Mouse (Mus musculus): ENCODE measurements around the gene Lgi4. TPM values are rescaled to one million over a fixed set of nuclear protein-coding genes. Genes with fewer than 3 reads are reported as not detected.

Lgi4 gene
- total and polyA plus RNA-seq, 3 experiments, result not detected

DNA sequence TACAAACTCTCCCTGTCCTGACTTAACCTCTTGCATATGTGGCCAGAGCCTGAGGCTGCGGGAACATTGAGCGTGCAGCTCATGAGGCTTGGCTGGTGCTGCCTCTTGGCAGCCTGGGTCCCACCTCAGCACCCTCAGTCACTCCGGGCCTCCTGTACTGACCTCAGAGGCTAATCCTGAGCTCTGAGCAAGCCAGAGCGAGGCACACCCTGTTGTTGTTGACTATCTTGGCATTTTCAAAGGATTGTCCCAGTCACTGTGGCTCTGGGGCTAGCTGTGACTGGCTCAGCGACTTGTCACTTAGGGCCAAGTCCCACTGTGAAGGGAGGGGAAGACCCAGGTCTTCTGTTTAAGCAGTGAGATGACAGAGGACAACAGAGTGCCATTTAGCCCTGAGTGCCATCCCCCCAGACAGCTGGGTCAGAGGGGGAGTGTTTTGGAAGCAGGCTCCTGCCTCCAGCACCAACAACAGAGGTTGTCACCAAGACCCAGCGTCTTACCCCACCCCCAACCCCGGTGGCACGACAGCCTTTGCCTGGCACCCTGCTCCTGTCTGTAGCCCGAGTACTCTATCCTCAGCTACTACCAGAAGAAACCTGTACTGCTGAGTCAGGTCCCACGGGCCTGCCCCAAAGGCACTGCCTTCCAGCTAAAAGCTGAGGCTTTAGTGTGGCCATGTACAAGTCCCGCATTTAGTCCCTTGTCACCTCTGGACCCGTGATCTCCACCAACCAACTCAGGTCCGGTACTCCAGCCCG, 23.9 kb downstream of the Lgi4 start:
- TF ChIP-seq RAD21 (IDR thresholded peaks at IDR 0.05; ENCODE audit: low read depth, low read length) (no peak), SIN3A (IDR thresholded peaks at IDR 0.05; ENCODE audit: low read length) (no peak), TBP (conservative IDR thresholded peaks at IDR 0.05; ENCODE audit: low read depth, low read length) (no peak), SMC3 (IDR thresholded peaks at IDR 0.05; ENCODE audit: low read depth, low read length) (no peak), CHD2 (IDR thresholded peaks at IDR 0.05; ENCODE audit: low read length) (no peak), E2F4 (IDR thresholded peaks at IDR 0.05; ENCODE audit: insufficient replicate concordance, low read depth, low read length) (no peak), ZKSCAN1 (IDR thresholded peaks at IDR 0.05; ENCODE audit: borderline replicate concordance, low read depth, low read length) (no peak), MAZ (IDR thresholded peaks at IDR 0.05; ENCODE audit: low read depth, low read length) (no peak), JUN (IDR thresholded peaks at IDR 0.05; ENCODE audit: insufficient read depth, low read depth, low read length) (no peak), MAX (IDR thresholded peaks at IDR 0.05; ENCODE audit: low read length) (no peak), EP300 (IDR thresholded peaks at IDR 0.05; ENCODE audit: low read length) (no peak), KAT2A (IDR thresholded peaks at IDR 0.05; ENCODE audit: insufficient replicate concordance, low read length) (no peak), UBTF (IDR thresholded peaks at IDR 0.05; ENCODE audit: low read depth, low read length) (no peak), MYC (IDR thresholded peaks at IDR 0.05; ENCODE audit: low read depth, low read length) (no peak), ELF1 (IDR thresholded peaks at IDR 0.05; ENCODE audit: low read depth, low read length) (no peak), ZC3H11A (IDR thresholded peaks at IDR 0.05; ENCODE audit: low read depth, low read length) (no peak)
- in situ Hi-C loops (cut with MboI; ENCODE audit: low pct_ligation_motif_present, low pct_unique_long_range_greater_than_20kb, low sequenced_read_pairs) (no loop called here), dilution Hi-C loops (cut with MboI; ENCODE audit: extremely low pct_ligation_motif_present, extremely low pct_unique_long_range_greater_than_20kb, low sequenced_read_pairs) (no loop called here)

DNA sequence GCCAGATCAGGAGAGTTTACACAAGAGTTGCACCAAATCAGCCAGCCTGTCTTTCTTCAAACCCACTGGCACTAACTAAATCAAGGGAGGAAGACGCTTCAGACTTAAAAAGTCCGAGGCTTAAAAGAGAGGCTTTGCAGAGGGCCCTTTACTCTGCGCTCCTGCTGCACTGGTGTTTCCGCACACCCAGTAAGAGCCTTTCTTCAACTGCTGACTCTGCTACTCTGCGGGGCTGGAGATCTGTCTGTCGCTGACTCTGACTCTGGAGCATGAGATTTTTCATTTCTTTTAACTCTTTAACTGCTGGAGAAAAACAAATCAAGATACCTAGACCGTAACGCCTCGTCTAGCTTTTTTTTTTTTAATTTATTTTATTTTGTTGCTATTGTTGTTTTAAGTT, 25.0 kb downstream of the Lgi4 start:
- dilution Hi-C loops (cut with MboI; ENCODE audit: extremely low pct_ligation_motif_present, extremely low pct_unique_long_range_greater_than_20kb, low sequenced_read_pairs), result no loop called here
- H3K36me3 ChIP-seq (replicated peaks in 1 of 2; ENCODE audit: control insufficient read depth in 1 of 2, insufficient read depth in 1 of 2, low read length in 1 of 2), result no peaks in the 10 kb centered on the region
- H3K27ac ChIP-seq (ENCODE audit: insufficient read depth, low read depth), result no peak overlapping the region
- in situ Hi-C loops (cut with MboI; ENCODE audit: low pct_ligation_motif_present, low pct_unique_long_range_greater_than_20kb, low sequenced_read_pairs), result no loop called here
- peaks cover 0 to 7% of the 10 kb centered on the region in 2 experiments; a peak in 2 of 4 replicates for H3K4me1 ChIP-seq (ENCODE audit: control insufficient read depth in 1 of 2, insufficient read depth in 2 of 2)
- DNase-seq (ENCODE audit: extremely low read depth), result no peak
- peaks cover 7% of the 10 kb centered on the region for H3K27me3 ChIP-seq (replicated peaks)
- no peak overlapping the region for H3K9ac ChIP-seq (ENCODE audit: insufficient read depth, low read depth)
- H3K79me2 ChIP-seq (replicated peaks; ENCODE audit: control insufficient read depth, extremely low read depth, insufficient read depth, poor library complexity, severe bottlenecking), result no peaks in the 10 kb centered on the region
- no peak for TF ChIP-seq KAT2A (IDR thresholded peaks at IDR 0.05; ENCODE audit: insufficient replicate concordance, low read length)
- TF ChIP-seq MAFK (IDR thresholded peaks at IDR 0.05; ENCODE audit: insufficient replicate concordance, low read length), result no peak
- no peak for TF ChIP-seq E2F4 (IDR thresholded peaks at IDR 0.05; ENCODE audit: insufficient replicate concordance, low read depth, low read length)
- no peak for TF ChIP-seq MAX (IDR thresholded peaks at IDR 0.05; ENCODE audit: low read length)
- TF ChIP-seq IRF4 (IDR thresholded peaks at IDR 0.05; ENCODE audit: low read depth, low read length), result no peak
- peaks cover 6% of the 10 kb centered on the region for H3K9me3 ChIP-seq (replicated peaks; ENCODE audit: low read length)
- H3K4me2 ChIP-seq (ENCODE audit: insufficient read depth, low read depth, poor library complexity, severe bottlenecking), result no peak overlapping the region
- H3K4me3 ChIP-seq (replicated peaks in 1 of 3; ENCODE audit: low read depth in 2 of 3, low read length in 2 of 3, poor library complexity in 1 of 3), result no peak overlapping the region

More for the DNA sequence above, 23.9 kb downstream of the Lgi4 start:
- Histone ChIP-seq H3K9me3 (replicated peaks; ENCODE audit: low read length) (peaks cover 6% of the 10 kb centered on the region), H3K4me1 (ENCODE audit: control insufficient read depth in 1 of 2, insufficient read depth in 2 of 2) (peaks cover 0 to 7% of the 10 kb centered on the region in 2 experiments; a peak in 2 of 4 replicates), H3K4me3 (replicated peaks in 1 of 3; ENCODE audit: low read depth in 2 of 3, low read length in 2 of 3, poor library complexity in 1 of 3) (no peak overlapping the region), H3K4me2 (ENCODE audit: insufficient read depth, low read depth, poor library complexity, severe bottlenecking) (no peak overlapping the region), H3K27ac (ENCODE audit: insufficient read depth, low read depth) (no peak overlapping the region), H3K27me3 (replicated peaks) (peaks cover 7% of the 10 kb centered on the region), H3K79me2 (replicated peaks; ENCODE audit: control insufficient read depth, extremely low read depth, insufficient read depth, poor library complexity, severe bottlenecking) (no peaks in the 10 kb centered on the region), H3K36me3 (replicated peaks in 1 of 2; ENCODE audit: control insufficient read depth in 1 of 2, insufficient read depth in 1 of 2, low read length in 1 of 2) (no peaks in the 10 kb centered on the region), H3K9ac (ENCODE audit: insufficient read depth, low read depth) (no peak overlapping the region)
- no peak for DNase-seq (ENCODE audit: extremely low read depth)

Data from CH12.LX (cell line).